Mouse (Mus musculus) cortical plate, adult 2 months (tissue): Measurements from ENCODE around the gene B4galt5.

ENCODE experiments used
- CTCF ChIP-seq: fragments of 200-500 bp; IDR thresholded peaks from 2 replicates; pipeline ENCODE4 v1.5.1; 2011; ENCODE audit warnings: mild to moderate bottlenecking, control low read depth, low read length; ENCODE audit not compliant: insufficient read depth; ENCODE audit errors: extremely low read depth
- POLR2A ChIP-seq: fragments of 200-500 bp; IDR thresholded peaks from 2 replicates; pipeline ENCODE4 v1.6.1; 2011; ENCODE audit warnings: mild to moderate bottlenecking, low read length, control low read depth; ENCODE audit not compliant: insufficient read depth; ENCODE audit errors: extremely low read depth

- no peak for TF ChIP-seq CTCF
- no peak for TF ChIP-seq POLR2A
Measured at GRCm38 (mm10) chr2:167266231-167266630, 82.8 kb downstream of the B4galt5 start.
